Comparison of ENCODE assay signal across 22 mouse cellular contexts in genomic region chr8:117227339-117227738, GRCm38 (mm10). TPM values are rescaled to one million over a fixed set of nuclear protein-coding genes. Genes with fewer than 3 reads are reported as not detected.
DNase-seq lines count a peak whose midpoint lies in the region; ATAC-seq and TF ChIP-seq lines count a peak whose summit lies in the region.
"Had no signal": no experiment of that assay in that cellular context is flagged by ENCODE, and none has a peak within 500 bp of the region (broad histone marks: within the 10 kb centered on the region; RNA-seq: fewer than 3 reads in every experiment).

No protein-coding gene starts in this region.

- 52% methylated on average over 2 of the region's 2 CpGs for WGBS in kidney, adult 2 months
- WGBS in kidney, embryonic 14.5 days: 87% methylated on average over 2 of the region's 2 CpGs

- no peak overlapping the region for H3K4me2 ChIP-seq in kidney, embryonic 14.5 days (replicated peaks; ENCODE audit: low read depth, low read length)
- H3K4me2 ChIP-seq: heart, embryonic 13.5 days; limb, embryonic 13.5 days; liver, embryonic 15.5 days; midbrain, embryonic 15.5 days had no signal

- no peak for ATAC-seq in kidney, embryonic 14.5 days (ENCODE audit: low FRiP score, low TSS enrichment)
- ATAC-seq in granulocyte monocyte progenitor cell, adult 5-6 weeks (replicated peaks; ENCODE audit: poor library complexity, severe bottlenecking): peak; percentile 48
- ATAC-seq: hindbrain, postnatal 0 days; intestine, postnatal 0 days; midbrain, embryonic 15.5 days had no signal

- peak; percentile 33 for DNase-seq in kidney, adult 2 months
- DNase-seq in NIH3T3 (ENCODE audit: low read depth) (peak; percentile 16), MN1 (ENCODE audit: low spot score) (no peak)
- DNase-seq in lung, postnatal 14 days: peak; percentile 45
- DNase-seq in left cerebral cortex, adult 11 months (ENCODE audit: low spot score): no peak
- DNase-seq: adrenal gland, postnatal 10 days; embryo, embryonic 11 days; heart, adult 11 months; heart, postnatal 4 days; right cerebral cortex, postnatal 14 days; spleen, adult 18-20 months; thymus, postnatal 25 days had no signal

- no peak overlapping the region for H3K9ac ChIP-seq in kidney, embryonic 14.5 days (ENCODE audit: low read depth, low read length)
- H3K9ac ChIP-seq: heart, embryonic 13.5 days; limb, embryonic 13.5 days; liver, embryonic 15.5 days; midbrain, embryonic 15.5 days had no signal

- no peaks in the 10 kb centered on the region for H3K36me3 ChIP-seq in kidney, adult 2 months (ENCODE audit: control insufficient read depth, insufficient read depth, low read length)
- no peaks in the 10 kb centered on the region for H3K36me3 ChIP-seq in kidney, embryonic 14.5 days (ENCODE audit: control insufficient read depth, insufficient read depth, low read length)
- H3K36me3 ChIP-seq: forebrain, embryonic 10.5 days; heart, embryonic 13.5 days; limb, embryonic 13.5 days; liver, embryonic 15.5 days; midbrain, embryonic 15.5 days had no signal

- no peak overlapping the region for H3K27ac ChIP-seq in kidney, adult 2 months (ENCODE audit: insufficient read depth, low read depth, low read length)
- H3K27ac ChIP-seq in kidney, embryonic 14.5 days (ENCODE audit: low read depth, low read length): no peak overlapping the region
- H3K27ac ChIP-seq: forebrain, embryonic 10.5 days; heart, embryonic 13.5 days; hindbrain, postnatal 0 days; limb, embryonic 13.5 days; liver, embryonic 15.5 days; midbrain, embryonic 15.5 days had no signal

- no peaks in the 10 kb centered on the region for H3K9me3 ChIP-seq in kidney, embryonic 14.5 days (ENCODE audit: control insufficient read depth, low read length)
- H3K9me3 ChIP-seq: forebrain, embryonic 10.5 days; limb, embryonic 13.5 days; liver, embryonic 15.5 days; midbrain, embryonic 15.5 days had no signal

- no peak for TF ChIP-seq POLR2A in kidney, adult 2 months (IDR thresholded peaks at IDR 0.05; ENCODE audit: low read depth, low read length)

- no peaks in the 10 kb centered on the region for H3K27me3 ChIP-seq in kidney, adult 2 months (replicated peaks; ENCODE audit: control insufficient read depth, insufficient read depth, low read length)
- H3K27me3 ChIP-seq in kidney, embryonic 14.5 days (ENCODE audit: control insufficient read depth, insufficient read depth, low read length): no peaks in the 10 kb centered on the region
- H3K27me3 ChIP-seq: heart, embryonic 13.5 days; limb, embryonic 13.5 days; liver, embryonic 15.5 days; midbrain, embryonic 15.5 days had no signal

- TF ChIP-seq CTCF in kidney, adult 2 months (conservative IDR thresholded peaks at IDR 0.05; ENCODE audit: insufficient read depth, insufficient read length, low read depth, low read length): no peak

- H3K4me1 ChIP-seq in kidney, adult 2 months (ENCODE audit: control insufficient read depth, insufficient read depth, low read length): no peaks in the 10 kb centered on the region
- H3K4me1 ChIP-seq in kidney, embryonic 14.5 days (ENCODE audit: control insufficient read depth, insufficient read depth, low read length): no peaks in the 10 kb centered on the region
- H3K4me1 ChIP-seq: limb, embryonic 13.5 days; midbrain, embryonic 15.5 days had no signal

- no peak overlapping the region for H3K4me3 ChIP-seq in kidney, adult 2 months (ENCODE audit: insufficient read depth, low read depth, low read length)
- H3K4me3 ChIP-seq in kidney, embryonic 14.5 days (ENCODE audit: low read length): no peak overlapping the region
- H3K4me3 ChIP-seq: forebrain, embryonic 10.5 days; heart, embryonic 13.5 days; limb, embryonic 13.5 days; liver, embryonic 15.5 days; midbrain, embryonic 15.5 days; myocyte had no signal

RNA-seq across cellular contexts. Expression of gene Cmip, which starts 29.5 kb away (rescaled TPM):
- polyA plus RNA-seq in kidney, adult 2 months (2012; rRNA removed): 104 and 112 TPM in 2 replicates
- polyA plus RNA-seq in kidney, embryonic 14.5 days (2014; fragmentation: Nextera tagmentation; extraction: Ambion mirVana): 22.9 and 23.7 TPM in 2 replicates
- total RNA-seq in granulocyte monocyte progenitor cell, adult 5-6 weeks (2014; fragmentation: Nextera tagmentation): 30.7 and 49.5 TPM in 2 replicates
- total RNA-seq in granulocyte monocyte progenitor cell, adult 5-6 weeks (2017): 6.0 and 11.8 TPM in 2 replicates

Comparison
In these comparisons a context has a peak if more than half of its experiments do, and no peak if none do; other contexts are left out.
1. DNase-seq: peak in kidney, adult 2 months (single experiment), NIH3T3 (single experiment) and lung, postnatal 14 days (single experiment); none in left cerebral cortex, adult 11 months (single experiment) and MN1 (single experiment).